Mouse (Mus musculus) heart, postnatal 0 days (tissue): ENCODE results near the gene Helz. TPM values are rescaled to one million over a fixed set of nuclear protein-coding genes. Genes with fewer than 3 reads are reported as not detected.
A peak's percentile ranks its signal among the peaks of the same experiment; 100 is the strongest.
"Not testable (repeated sequence)": the region's sequence is repeated elsewhere in the genome, so short reads cannot be mapped to it uniquely, and the experiment has no call there.

Experiments
- ATAC-seq: fragments of 200-750 bp; cut with Nextera tagmentation; 2 replicates; pipeline ENCODE4 v1.8.0; 2017; ENCODE audit warnings: low read depth, moderate number of reproducible peaks, moderate library complexity; ENCODE audit not compliant: insufficient read depth
- DNase-seq: peaks from one replicate; pipeline ENCODE4 v3.0.0-alpha.2; 2016; ENCODE audit warnings: low spot score
- H3K27ac ChIP-seq: fragments of 300-500 bp; sonication (generic); 2 replicates; pipeline ENCODE4 v1.5.1; 2014; ENCODE audit warnings: low read depth, mild to moderate bottlenecking
- H3K27me3 ChIP-seq: fragments of 300-500 bp; sonication (generic); 2 replicates; pipeline ENCODE4 v1.6.1; 2014; ENCODE audit warnings: low read length, mixed read lengths; ENCODE audit not compliant: control insufficient read depth, insufficient read depth
- H3K36me3 ChIP-seq: fragments of 300-500 bp; sonication (generic); replicated peaks from 2 replicates; pipeline ENCODE4 v1.6.1; 2014; ENCODE audit warnings: low read length, mixed read lengths; ENCODE audit not compliant: control insufficient read depth, insufficient read depth
- H3K4me1 ChIP-seq: fragments of 300-500 bp; sonication (generic); 2 replicates; pipeline ENCODE4 v1.6.1; 2014; ENCODE audit warnings: antibody characterized with exemption; ENCODE audit not compliant: control insufficient read depth, insufficient read depth
- H3K4me2 ChIP-seq: fragments of 300-500 bp; sonication (generic); 2 replicates; pipeline ENCODE4 v1.6.1; 2014; ENCODE audit warnings: low read depth, mild to moderate bottlenecking, low read length, moderate library complexity
- H3K4me3 ChIP-seq: fragments of 300-500 bp; sonication (generic); 2 replicates; pipeline ENCODE4 v1.5.1; 2014; ENCODE audit warnings: low read depth, low read length
- H3K9ac ChIP-seq: fragments of 300-500 bp; sonication (generic); replicated peaks from 2 replicates; pipeline ENCODE4 v1.6.1; 2014; ENCODE audit warnings: low read depth, low read length, mixed read lengths
- H3K9me3 ChIP-seq: fragments of 300-500 bp; sonication (generic); replicated peaks from 2 replicates; pipeline ENCODE4 v1.6.1; 2016; ENCODE audit warnings: low read length; ENCODE audit not compliant: control insufficient read depth
- CTCF ChIP-seq: IDR thresholded peaks from 2 replicates; pipeline ENCODE4 v1.5.1; 2016; ENCODE audit warnings: antibody characterized with exemption, control low read depth, low read depth
- EP300 ChIP-seq: IDR thresholded peaks from 2 replicates; pipeline ENCODE4 v1.6.1; 2016; ENCODE audit warnings: antibody characterized with exemption, low read depth
- WGBS: fragments of 180-500 bp; shearing (Covaris S2); extraction: QIAGEN DNeasy Blood & Tissue Kit; methylation state at CpG from one replicate; pipeline ENCODE4 v1.1.7; 2014; 5-methylcytosine and 5-hydroxymethylcytosine counted together
- polyA plus RNA-seq: library from polyadenylated mRNA; unstranded; fragments of >200 nt; fragmentation: Nextera tagmentation; extraction: Ambion mirVana; gene quantifications from 2 replicates; pipeline ENCODE4 v1.2.1, GENCODE M21; 2015
- total RNA-seq: library from RNA; depleted of rRNA; stranded (reverse); fragments of >200 nt; gene quantifications from 2 replicates; pipeline ENCODE4 v1.2.3, GENCODE M21; 2014; ENCODE audit warnings: low replicate concordance; rRNA removed

Gene Helz
- 8.0 and 10.8 TPM in 2 replicates for total RNA-seq
- polyA plus RNA-seq: 7.3 and 8.1 TPM in 2 replicates

DNA sequence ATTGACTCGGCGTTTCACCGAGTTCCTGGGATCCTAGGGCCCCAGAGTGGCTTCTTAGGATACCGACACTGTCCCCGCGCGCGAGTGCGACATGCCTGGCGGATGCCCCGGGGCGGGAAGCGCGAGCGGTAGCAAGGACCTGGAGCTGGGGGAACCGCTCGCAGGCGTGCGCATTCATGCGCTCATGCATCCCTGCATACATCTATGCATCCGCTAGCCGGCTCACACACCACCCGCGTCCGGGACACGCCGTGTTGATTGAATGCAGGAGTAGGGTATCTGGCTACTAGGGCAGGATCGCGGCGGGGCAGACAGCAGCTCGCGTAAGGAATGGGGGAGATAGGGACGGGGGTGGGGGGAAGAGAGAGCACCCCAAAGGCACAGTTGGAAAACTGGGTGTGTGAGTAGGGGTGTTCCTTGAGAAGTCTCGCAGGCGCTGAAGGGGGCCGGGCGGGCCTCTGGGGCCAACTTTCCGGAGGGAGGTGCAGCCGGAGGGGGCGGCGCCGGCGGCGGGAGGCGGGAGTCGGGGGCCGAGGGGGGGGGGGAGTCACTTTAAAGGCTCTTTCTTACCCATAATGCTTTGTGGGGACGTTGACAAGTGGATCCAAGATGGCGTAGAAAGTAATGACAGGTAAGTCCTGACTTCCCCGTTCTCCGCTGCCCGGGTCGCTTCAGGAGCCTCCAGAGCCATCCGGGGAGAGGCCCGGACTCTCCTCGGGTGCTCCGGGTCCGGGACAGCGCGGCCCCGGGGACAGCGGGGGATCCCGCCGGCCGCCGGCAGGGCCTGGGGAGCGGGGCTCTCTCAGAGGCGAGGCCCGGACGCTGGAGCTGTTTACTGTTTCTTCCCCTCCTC lies at the start of gene Helz:
Gene Helz (plus strand): TSS at position 580 of the 853 bp plus-strand sequence.
- Histone ChIP-seq H3K4me3 (peak within 1 kb of the TSS; percentile 97), H3K4me2 (peak within 1 kb of the TSS; percentile 100), H3K9me3 (no peaks in the 10 kb centered on the region), H3K4me1 (peaks cover 16% of the 10 kb centered on the region; the same call in 1 of the 2 replicates), H3K27me3 (no peaks in the 10 kb centered on the region), H3K27ac (peak within 1 kb of the TSS; percentile 87), H3K9ac (peak within 1 kb of the TSS; percentile 98), H3K36me3 (0 out of 2 replicates have a peak, but pooled peaks cover 10% of the 10 kb centered on the region)
- WGBS: 1% methylated on average over 58 of the region's 70 CpGs
- ATAC-seq (peak; percentile 76), DNase-seq (peak; percentile 86)
- TF ChIP-seq EP300: no peak
- no peak for TF ChIP-seq CTCF

DNA sequence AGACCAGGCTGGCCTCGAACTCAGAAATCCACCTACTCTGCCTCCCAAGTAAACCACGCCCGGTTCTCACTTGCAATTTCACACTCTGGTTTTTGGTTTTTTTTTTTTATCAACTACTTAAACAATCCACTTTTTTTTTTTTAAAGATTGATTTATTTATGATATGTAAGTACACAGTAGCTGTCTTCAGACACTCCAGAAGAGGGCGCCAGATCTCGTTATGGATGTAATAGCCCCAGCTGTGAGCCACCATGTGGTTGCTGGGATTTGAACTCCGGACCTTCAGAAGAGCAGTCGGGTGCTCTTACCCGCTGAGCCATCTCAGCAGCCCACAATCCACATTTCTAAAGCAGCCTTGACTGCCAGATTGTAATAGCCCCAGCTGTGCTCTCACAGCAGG lies 44.9 kb upstream of the Helz start:
- no peaks in the 10 kb centered on the region for H3K9me3 ChIP-seq
- H3K36me3 ChIP-seq: peaks cover 18% of the 10 kb centered on the region
- no peak for ATAC-seq
- DNase-seq: no peak
- no peak overlapping the region for H3K9ac ChIP-seq
- H3K27ac ChIP-seq: no peak overlapping the region
- TF ChIP-seq EP300 (no peak), CTCF (no peak)
- H3K27me3 ChIP-seq: no peaks in the 10 kb centered on the region
- 86% methylated on average over 8 of the region's 8 CpGs for WGBS
- no peak overlapping the region for H3K4me2 ChIP-seq
- no peak overlapping the region for H3K4me3 ChIP-seq
- H3K4me1 ChIP-seq: no peaks in the 10 kb centered on the region

DNA sequence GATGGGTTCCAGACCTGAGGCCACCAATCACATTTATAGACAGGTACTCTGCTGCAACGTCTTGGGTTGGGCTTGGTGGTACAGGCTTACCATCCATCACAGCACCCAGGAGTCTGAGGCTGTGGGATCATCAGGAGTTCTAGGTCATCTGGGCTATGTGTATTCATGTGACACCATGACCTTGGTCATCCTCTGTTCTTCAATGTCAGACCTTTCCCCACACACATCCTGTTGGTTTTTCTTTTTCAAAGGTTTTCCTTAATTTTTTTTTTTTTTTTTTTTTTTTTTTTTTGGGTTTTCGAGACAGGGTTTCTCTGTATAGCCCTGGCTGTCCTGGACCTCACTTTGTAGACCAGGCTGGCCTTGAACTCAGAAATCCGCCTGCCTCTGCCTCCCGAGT lies 43.4 kb upstream of the Helz start:
- not testable (repeated sequence) for DNase-seq, H3K27ac ChIP-seq, H3K4me3 ChIP-seq, ATAC-seq, H3K4me1 ChIP-seq, H3K9me3 ChIP-seq, H3K9ac ChIP-seq, H3K36me3 ChIP-seq, H3K27me3 ChIP-seq, H3K4me2 ChIP-seq
- WGBS: 91% methylated on average over 3 of the region's 4 CpGs

DNA sequence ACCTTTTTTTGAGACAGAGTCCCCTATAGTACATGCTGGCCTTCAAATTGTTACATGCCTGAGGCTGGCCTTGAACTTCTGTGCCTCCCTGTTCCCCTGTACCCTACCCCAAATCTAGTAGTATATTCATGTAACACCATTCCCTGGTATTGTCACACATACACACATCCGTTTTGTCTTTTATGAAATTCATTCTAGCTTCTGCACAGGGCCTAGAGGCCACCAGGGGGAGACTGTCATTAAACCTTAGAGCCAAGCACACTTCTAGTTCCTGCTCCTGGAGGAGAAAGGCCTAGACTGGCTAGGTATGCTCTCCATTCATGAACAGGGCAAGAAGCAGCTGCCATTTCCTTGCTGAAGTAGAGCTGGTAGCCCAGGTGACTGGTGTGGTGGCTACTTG lies 41.5 kb upstream of the Helz start:
- Histone ChIP-seq H3K27me3 (no peaks in the 10 kb centered on the region), H3K27ac (no peak overlapping the region)

DNA sequence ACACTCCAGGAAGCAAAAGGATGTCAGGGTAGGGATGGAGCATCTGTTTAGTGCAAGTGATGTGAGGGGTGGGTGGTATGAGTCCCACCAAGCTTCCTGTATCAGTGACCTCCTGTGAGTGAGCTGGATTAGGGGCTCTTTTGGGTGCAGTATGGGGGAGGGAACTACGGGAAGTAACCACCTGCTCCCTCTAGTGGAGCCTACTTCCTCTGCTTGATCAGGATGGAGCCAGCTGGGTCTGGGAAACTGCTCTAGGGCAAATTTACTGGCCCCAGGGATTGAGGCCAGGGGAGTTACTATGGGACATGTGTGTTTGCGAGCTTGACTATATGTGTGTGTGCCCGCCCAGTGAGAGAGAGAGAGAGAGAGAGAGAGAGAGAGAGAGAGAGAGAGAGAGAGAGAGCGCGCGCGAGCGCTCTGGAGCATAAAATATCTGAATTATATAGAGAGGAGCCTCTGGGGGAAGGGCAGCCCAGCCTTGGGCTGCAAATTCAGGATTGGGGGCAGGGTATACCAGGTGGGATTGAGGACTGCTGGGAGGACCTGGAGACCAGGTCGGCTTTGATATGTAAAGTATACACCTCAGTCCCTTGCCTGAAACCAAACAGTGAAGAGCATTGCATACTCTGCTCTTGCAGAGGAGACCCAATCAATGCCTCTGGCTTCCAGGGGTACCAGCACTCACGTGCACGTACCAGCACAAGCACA lies 37.9 kb upstream of the Helz start:
- Histone ChIP-seq H3K4me2 (peak overlapping the region; percentile 8; the same call in 1 of the 2 replicates), H3K27ac (no peak overlapping the region), H3K9ac (no peak overlapping the region), H3K9me3 (no peaks in the 10 kb centered on the region), H3K27me3 (no peaks in the 10 kb centered on the region), H3K36me3 (no peaks in the 10 kb centered on the region), H3K4me3 (no peak overlapping the region), H3K4me1 (peaks cover 9% of the 10 kb centered on the region; the same call in 1 of the 2 replicates)
- WGBS: 14% methylated on average over 11 of the region's 11 CpGs
- no peak for ATAC-seq
- TF ChIP-seq CTCF: peak; percentile 41
- TF ChIP-seq EP300: no peak
- DNase-seq: peak; percentile 46

More for the DNA sequence above, 41.5 kb upstream of the Helz start:
- 46% methylated on average over 1 of the region's 1 CpGs for WGBS
- 0 out of 2 replicates have a peak, but pooled peaks cover 7% of the 10 kb centered on the region for H3K4me1 ChIP-seq
- H3K36me3 ChIP-seq: no peaks in the 10 kb centered on the region
- peak; percentile 52 for TF ChIP-seq CTCF
- no peak for TF ChIP-seq EP300
- ATAC-seq: no peak
- DNase-seq: no peak
- H3K9ac ChIP-seq: no peak overlapping the region
- no peaks in the 10 kb centered on the region for H3K9me3 ChIP-seq
- no peak overlapping the region for H3K4me2 ChIP-seq
- H3K4me3 ChIP-seq: no peak overlapping the region
